Mouse (Mus musculus): ENCODE measurements around the gene Evi5.

The Evi5 gene

DNA sequence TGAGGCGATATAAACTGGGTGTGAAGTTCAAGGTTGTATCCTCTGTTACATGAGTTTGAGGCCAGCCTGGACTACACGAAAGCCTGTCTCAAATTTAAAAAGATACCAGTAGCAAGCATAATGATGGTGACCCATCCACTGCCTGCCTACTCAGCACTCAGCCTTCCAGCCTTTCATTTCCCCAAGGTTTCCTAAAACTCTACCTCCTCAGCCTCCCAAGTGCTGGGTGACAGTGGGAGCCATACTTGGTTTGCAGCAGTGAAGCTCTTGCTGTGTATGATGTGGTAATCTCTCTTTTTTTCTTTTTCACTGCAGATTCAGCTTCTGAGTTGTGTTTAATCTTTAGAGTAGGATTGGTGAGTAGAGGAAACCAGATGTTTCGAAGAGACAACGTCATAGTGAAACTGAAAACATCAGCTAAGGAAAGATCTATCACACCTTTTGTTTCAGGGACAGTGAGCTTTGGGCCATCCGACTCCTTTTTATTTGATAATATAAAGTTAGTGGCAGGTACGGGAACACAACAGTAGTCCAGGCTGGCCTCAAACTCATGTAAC is 171.6 kb downstream of the Evi5 start:
- DNase-seq: no peak

DNA sequence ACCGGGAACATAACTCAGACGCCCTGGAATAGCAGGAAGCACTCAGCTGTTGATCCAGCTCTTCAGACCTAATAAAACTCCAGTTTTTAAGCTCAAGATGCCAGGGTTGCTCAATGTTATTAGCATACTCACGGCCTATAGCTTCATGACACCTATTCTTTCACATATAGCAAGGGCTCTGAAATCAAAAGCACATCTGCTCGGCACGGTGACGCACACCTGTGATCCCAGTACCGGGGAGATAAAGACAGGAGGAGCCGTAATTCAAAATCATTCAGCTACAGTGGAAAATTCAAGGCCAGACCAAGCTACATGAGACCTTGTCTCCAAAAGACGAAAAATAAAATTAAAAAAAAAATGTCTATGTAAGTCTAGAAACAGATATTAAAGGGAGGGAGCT is 173.2 kb downstream of the Evi5 start:
- DNase-seq: no peak

DNA sequence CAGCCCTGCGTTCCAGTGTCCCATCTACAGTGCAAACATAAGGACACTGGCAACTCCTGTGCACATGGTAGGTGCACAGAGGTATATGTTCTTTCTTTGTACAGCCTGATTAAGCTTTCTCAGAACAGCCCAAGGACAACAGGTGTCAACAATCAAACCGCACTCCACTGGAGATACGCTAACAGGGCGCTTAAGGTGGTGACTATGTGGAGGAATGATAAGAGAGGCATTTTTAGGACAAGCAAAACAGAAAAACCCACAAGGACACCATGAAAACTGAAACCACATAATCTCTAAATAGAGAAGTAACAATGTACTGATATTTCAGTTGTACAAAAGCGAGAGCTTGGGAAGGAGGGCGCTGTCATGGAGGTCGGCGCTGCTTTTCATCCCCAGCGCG is 174.0 kb downstream of the Evi5 start:
- DNase-seq: no peak

DNA sequence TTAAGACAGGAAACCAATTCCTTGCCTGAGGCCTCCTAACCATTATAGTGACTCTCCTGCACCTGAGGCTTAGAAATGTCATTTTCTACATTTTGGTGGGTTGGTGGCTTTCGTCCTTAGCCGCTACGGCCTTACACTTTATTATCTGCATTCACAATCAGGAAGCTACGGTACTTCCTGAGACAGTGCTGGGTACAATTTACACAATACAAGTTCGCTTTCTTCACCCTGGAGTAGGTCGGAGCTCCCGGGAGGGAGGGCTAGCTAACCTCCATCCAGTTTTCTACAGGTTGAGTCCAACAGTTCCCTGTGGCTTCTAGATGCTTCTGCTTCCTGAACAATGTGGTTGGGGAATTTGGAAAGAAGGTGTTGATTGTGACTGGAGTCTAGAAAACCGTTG is 176.0 kb downstream of the Evi5 start:
- no peak for DNase-seq

DNA sequence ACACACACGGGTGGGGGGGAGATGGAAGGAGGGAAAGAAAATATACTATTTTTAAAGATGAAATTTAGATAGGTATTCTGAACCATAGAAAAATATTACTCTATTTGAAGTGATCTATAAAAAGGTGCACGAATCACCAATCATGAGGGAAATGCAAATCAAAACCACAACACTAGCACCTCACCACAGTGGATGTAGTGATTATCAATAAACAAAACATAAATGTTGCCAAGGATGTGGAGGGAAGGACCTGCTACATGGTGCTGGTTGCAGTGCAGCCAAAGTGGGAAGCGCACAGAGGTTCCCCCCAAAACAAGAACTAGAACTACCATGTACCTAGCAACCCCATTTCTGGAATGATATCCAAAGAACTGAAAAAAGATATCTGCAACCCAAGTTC is 179.9 kb downstream of the Evi5 start:
- no peak for DNase-seq
